Mouse (Mus musculus): ENCODE results near the gene Slc34a3.

Slc34a3 gene

GRCm38 (mm10) chr2:25195211-25196156 lies 38.7 kb downstream of the Slc34a3 start:
- DNase-seq (ENCODE audit: extremely low read depth, low read depth, low spot score), result no peak

DNA sequence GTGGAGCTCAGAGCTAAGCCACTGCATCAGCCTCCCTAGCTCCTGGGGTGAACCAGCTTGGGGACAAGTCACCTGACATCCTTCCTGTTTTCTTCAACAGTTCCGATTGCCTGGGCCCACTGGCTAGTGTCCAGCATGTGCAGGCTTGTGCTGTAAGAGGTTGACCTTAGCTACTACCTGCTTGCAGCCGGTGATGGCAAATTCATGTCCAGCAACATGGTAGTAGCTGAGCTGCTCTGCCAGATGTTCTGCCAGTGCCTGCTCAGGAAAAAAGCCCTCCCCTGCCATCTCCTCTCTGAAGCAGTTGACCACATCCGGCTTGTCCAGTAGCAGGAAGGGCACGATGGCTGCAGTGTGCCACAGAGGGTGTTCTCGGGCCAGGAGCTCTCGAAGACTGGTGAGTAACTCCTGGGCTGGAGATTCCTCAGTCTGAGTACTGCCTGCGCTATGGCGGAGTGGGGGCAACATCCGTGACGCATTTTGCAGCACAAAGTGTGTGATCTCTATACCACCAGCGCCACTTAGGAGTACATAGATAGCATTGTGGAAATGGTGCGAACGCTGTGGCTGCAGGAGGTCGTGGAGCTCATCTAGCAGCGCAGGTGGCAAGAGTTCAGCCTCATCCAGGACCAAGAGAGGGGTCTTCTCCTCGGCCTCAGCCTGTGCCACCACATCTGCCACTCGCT lies 39.5 kb downstream of the Slc34a3 start:
- no peak for DNase-seq (ENCODE audit: extremely low read depth, low read depth, low spot score)

DNA sequence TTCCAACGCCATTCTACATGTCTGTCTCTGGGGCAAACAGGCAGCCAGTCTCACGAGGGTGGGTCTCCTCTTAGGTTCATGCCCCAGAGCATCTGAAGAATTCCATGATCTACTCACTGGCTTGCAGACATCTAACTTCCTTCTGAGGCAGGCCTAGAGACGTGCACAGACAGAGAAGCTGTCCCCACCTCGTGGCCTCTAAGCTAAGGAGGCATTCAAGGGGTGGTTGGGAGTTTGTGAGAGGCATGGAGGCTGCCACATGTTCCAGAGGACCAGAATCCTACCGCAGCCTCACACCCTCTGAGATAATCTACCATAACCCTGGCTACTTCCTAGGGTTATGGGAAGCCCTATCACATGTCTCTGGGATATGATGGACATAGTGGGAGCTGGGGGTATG lies 40.2 kb downstream of the Slc34a3 start:
- no peak for DNase-seq (ENCODE audit: extremely low read depth, low read depth, low spot score)

DNA sequence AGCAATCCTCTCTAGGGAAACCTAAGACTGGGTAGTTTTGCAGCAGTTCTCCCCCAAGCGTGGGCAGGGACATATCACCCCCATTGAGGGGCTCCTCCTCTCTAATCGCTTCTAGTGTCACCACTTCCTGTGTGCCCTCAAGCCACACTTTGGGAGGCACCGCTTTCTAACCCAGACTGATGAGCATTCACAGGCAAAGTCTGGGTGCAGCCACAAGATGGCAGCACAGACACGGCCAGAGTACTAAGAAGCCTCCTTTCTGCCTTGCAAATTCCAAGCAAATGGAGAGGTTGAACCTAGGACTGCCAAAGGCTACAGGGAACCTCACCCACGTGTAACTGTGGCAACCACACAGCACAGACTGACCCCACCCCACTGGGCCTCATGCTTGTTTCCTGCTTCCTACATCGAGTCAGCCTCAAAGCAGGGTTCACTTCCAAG lies 40.8 kb downstream of the Slc34a3 start:
- DNase-seq (ENCODE audit: extremely low read depth, low read depth, low spot score), result no peak

DNA sequence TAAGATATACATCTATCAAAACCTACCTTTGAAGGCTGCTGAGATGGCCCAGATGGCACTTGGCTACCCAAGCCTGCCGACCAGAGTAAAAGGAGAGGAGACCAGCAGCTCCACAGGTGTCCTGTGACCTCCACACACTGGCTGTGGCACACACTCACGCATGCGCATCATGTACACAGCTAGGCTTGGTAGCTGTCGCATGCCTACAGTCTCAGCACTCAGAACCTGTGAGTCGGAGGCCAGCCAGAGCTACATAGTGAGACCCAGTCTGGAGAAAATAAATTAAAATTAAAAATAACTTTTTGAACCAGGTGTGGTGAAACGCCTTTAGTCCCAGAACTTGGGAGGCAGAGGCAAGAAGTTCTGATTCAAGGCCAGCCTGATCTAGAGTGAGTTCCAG lies 46.3 kb downstream of the Slc34a3 start:
- DNase-seq (ENCODE audit: extremely low read depth, low read depth, low spot score), result no peak

- DNase-seq (ENCODE audit: extremely low read depth, low read depth, low spot score), result no peak
Measured at GRCm38 (mm10) chr2:25186575-25186930, 47.6 kb downstream of the Slc34a3 start.

GRCm38 (mm10) chr2:25185625-25186574 lies 48.3 kb downstream of the Slc34a3 start:
- no peak for DNase-seq (ENCODE audit: extremely low read depth, low read depth, low spot score)

DNA sequence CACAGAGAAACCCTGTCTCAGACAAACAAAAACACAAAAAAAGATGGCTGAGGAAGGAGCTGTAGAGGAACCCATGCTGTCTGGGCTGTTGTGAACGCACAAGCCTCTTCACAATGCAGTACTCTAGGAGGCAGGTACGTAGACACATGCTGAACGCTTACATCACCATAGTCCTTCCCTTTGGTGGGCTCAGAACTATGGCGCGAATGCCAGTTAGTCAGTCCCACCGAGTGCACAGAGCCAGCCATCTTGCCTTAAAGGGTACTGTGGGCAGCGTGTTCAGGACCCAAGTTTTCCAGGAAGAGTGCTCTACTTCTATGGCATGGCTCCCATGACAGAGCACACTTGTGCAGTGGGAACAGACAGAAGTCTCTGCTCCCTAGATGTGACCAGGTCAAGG lies 49.7 kb downstream of the Slc34a3 start:
- DNase-seq (ENCODE audit: extremely low read depth, low read depth, low spot score), result no peak

- DNase-seq (ENCODE audit: extremely low read depth, low read depth, low spot score), result no peak
Measured at GRCm38 (mm10) chr2:25183336-25183735, 50.8 kb downstream of the Slc34a3 start.

DNA sequence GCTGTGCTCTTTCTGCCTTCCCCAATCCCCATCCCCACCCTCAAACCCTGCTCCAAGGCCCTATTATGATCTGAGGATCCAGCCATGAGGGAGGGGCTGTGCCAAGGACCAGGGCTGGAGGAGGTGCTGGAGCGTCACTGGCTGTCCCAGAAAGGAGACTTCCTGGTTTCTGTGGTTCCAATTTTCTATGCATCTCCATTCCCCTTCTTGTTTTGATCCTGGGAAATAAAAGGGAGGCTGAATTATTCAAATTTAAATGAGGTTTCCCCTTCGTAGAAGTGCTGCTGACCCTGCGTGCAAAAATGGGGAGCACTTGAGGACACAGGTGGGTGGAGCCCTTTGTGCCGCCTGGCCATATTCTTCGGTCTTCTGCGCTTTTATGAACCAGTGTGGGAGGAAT lies 51.5 kb downstream of the Slc34a3 start:
- DNase-seq (ENCODE audit: extremely low read depth, low read depth, low spot score), result no peak

DNA sequence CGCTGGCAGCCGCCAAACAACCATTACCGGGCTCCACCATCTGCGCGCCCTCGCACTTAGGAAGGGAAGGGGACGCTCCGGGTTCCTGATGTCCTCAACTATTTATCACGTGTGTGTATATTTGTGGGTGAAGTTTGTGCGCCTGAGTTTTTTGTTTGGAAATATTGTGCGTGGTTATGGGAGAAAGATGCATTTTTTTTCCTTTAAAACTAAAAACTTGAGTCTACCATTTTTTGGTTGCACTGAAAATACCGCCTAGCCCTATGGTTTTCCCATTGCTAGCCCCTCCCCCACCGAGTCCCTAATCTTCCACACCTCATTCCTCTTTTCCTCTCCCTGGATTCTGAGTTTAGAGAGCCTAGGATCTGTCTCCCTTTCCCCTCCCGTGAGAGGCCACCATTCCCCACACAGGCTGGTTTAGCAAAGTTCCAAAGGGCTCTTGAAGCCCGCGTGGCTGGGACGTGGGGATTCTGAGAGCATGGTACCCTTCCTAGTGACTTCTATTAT lies 52.2 kb downstream of the Slc34a3 start:
- no peak for DNase-seq (ENCODE audit: extremely low read depth, low read depth, low spot score)

GRCm38 (mm10) chr2:25180973-25181890 lies 52.9 kb downstream of the Slc34a3 start:
- DNase-seq (ENCODE audit: extremely low read depth, low read depth, low spot score), result no peak

- no peak for DNase-seq (ENCODE audit: extremely low read depth, low read depth, low spot score)
Measured at GRCm38 (mm10) chr2:25180478-25180903, 53.7 kb downstream of the Slc34a3 start, which contains the start of gene Nrarp. Nrarp (plus strand) TSS chr2:25180758.

DNA sequence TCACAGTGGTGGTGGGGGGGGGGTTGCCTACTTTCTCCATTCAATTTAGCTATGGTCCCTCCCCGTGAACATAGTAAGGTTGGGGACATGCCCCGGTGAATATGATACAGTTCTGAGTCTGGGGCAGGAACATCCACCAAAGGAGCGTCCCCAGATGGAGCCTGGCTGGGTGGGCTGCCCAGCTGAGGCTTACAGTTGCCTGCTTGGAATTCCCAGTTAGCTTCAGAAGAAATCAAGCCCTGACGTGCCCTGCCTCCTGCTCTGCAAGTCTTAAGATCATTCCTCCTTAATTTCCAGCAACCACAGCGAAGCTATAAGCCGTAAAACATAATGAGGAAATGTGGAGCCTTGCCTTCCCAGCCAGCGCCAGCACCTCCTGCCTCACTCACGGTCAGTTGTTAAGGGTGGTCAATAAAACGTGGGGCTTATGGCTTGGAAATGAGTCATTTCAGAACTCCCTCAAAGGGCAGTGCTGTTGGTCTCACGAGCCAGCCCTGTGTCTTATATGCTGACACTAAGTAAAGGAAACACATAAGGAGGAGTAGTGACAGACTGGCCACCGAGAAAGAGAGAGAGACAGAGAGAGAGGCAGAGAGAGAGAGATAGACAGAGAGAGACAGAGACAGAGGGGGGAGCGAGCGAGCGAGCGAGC lies 54.5 kb downstream of the Slc34a3 start:
- DNase-seq (ENCODE audit: extremely low read depth, low read depth, low spot score), result no peak

Measured in fat pad, adult 2 months (tissue).